Mouse (Mus musculus) embryonic facial prominence, embryonic 11.5 days (tissue): ENCODE data around the gene Olfr706. TPM values are rescaled to one million over a fixed set of nuclear protein-coding genes. Genes with fewer than 3 reads are reported as not detected.

Experiments used
- ATAC-seq: fragments of 200-750 bp; cut with Nextera tagmentation; replicated peaks from 2 replicates; pipeline ENCODE4 v1.8.0; 2017; ENCODE audit warnings: low read depth; ENCODE audit not compliant: insufficient number of reproducible peaks, low FRiP score, low TSS enrichment
- DNase-seq: peaks from one replicate; pipeline ENCODE4 v3.0.0-alpha.2; 2015; ENCODE audit warnings: low spot score
- H3K27ac ChIP-seq: fragments of 300-500 bp; sonication (generic); replicated peaks from 2 replicates; pipeline ENCODE4 v1.5.1; 2014; ENCODE audit warnings: mild to moderate bottlenecking, low read depth, low read length, control low read depth
- H3K27me3 ChIP-seq: fragments of 300-500 bp; sonication (generic); 2 replicates; pipeline ENCODE4 v1.6.1; 2014; ENCODE audit warnings: mild to moderate bottlenecking, low read length, moderate library complexity, mixed read lengths; ENCODE audit not compliant: control insufficient read depth, insufficient read depth
- H3K36me3 ChIP-seq: fragments of 300-500 bp; sonication (generic); replicated peaks from 2 replicates; pipeline ENCODE4 v1.6.1; 2014; ENCODE audit warnings: low read depth, mild to moderate bottlenecking, low read length, moderate library complexity, mixed read lengths; ENCODE audit not compliant: control insufficient read depth, insufficient read depth
- H3K4me1 ChIP-seq: fragments of 300-500 bp; sonication (generic); 2 replicates; pipeline ENCODE4 v1.6.1; 2014; ENCODE audit warnings: low read length, mixed read lengths; ENCODE audit not compliant: control insufficient read depth, insufficient read depth
- H3K4me2 ChIP-seq: fragments of 300-500 bp; sonication (generic); 2 replicates; pipeline ENCODE4 v1.6.1; 2014; ENCODE audit warnings: low read depth, mild to moderate bottlenecking, control low read depth, low read length, moderate library complexity
- H3K4me3 ChIP-seq: fragments of 300-500 bp; sonication (generic); 2 replicates; pipeline ENCODE4 v1.5.1; 2014; ENCODE audit warnings: low read depth, low read length, control low read depth
- H3K9ac ChIP-seq: fragments of 300-500 bp; sonication (generic); replicated peaks from 2 replicates; pipeline ENCODE4 v1.6.1; 2014; ENCODE audit warnings: mild to moderate bottlenecking, control low read depth, low read length
- H3K9me3 ChIP-seq: fragments of 300-500 bp; sonication (generic); replicated peaks from 2 replicates; pipeline ENCODE4 v1.6.1; 2016; ENCODE audit warnings: mild to moderate bottlenecking, low read length, inconsistent platforms, mixed read lengths; ENCODE audit not compliant: control insufficient read depth
- polyA plus RNA-seq: library from polyadenylated mRNA; unstranded; fragments of >200 nt; fragmentation: Nextera tagmentation; extraction: Ambion mirVana; gene quantifications from 2 replicates; pipeline ENCODE4 v1.2.1, GENCODE M21; 2014

Gene Olfr706
- polyA plus RNA-seq, 1 experiment from 2014 or later = not detected

DNA sequence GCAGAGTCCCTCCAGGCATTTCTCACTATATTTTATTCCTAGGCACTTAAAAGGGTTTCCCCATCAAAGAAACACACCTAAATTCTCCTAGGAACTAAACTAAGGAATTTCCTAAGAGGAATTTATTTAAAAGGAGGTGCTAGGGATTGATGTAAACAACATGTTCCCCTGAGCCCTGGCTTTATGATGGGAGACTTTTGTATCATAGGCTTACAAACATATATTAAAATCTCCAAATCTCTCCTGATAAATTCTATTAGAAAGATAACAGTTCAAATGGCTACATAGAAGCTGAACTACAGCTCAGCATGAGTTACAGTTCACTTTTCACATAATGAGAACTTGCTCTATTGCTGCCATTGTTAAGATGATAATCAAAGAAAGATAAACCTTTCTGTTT, 54.2 kb downstream of the Olfr706 start, which contains the start of gene Olfr702:
Gene Olfr702, minus strand, starts transcription at position 101 of the 400 bp plus-strand sequence.
- no peaks in the 10 kb centered on the region for H3K36me3 ChIP-seq
- no peak within 1 kb of the TSS for H3K4me3 ChIP-seq
- DNase-seq = no peak
- H3K9ac ChIP-seq = no peak within 1 kb of the TSS
- ATAC-seq = no peak
- H3K9me3 ChIP-seq = no peaks in the 10 kb centered on the region
- H3K4me1 ChIP-seq = no peaks in the 10 kb centered on the region
- no peaks in the 10 kb centered on the region for H3K27me3 ChIP-seq
- no peak within 1 kb of the TSS for H3K27ac ChIP-seq
- no peak within 1 kb of the TSS for H3K4me2 ChIP-seq

Other genes with a start within 250 kb of the Olfr706 start
- not detected in 2 replicates for gene Olfr693, start 207.6 kb downstream of the Olfr706 start, polyA plus RNA-seq
- gene Olfr694, start 196.3 kb downstream of the Olfr706 start, polyA plus RNA-seq = not detected in 2 replicates
- gene Olfr695, start 171.8 kb downstream of the Olfr706 start, polyA plus RNA-seq = not detected in 2 replicates
- gene Olfr697, start 145.7 kb downstream of the Olfr706 start, polyA plus RNA-seq = not detected in 2 replicates
- not detected in 2 replicates for gene Olfr698, start 132.8 kb downstream of the Olfr706 start, polyA plus RNA-seq
- gene Olfr699, start 95.0 kb downstream of the Olfr706 start, polyA plus RNA-seq = not detected in 2 replicates
- gene Olfr700, start 79.3 kb downstream of the Olfr706 start, polyA plus RNA-seq = not detected in 2 replicates
- not detected in 2 replicates for gene Olfr701, start 74.0 kb downstream of the Olfr706 start, polyA plus RNA-seq
- gene Olfr702, start 54.3 kb downstream of the Olfr706 start, polyA plus RNA-seq = not detected in 2 replicates
- not detected in 2 replicates for gene Olfr703, start 44.8 kb downstream of the Olfr706 start, polyA plus RNA-seq
- not detected in 2 replicates for gene Olfr704, start 25.0 kb downstream of the Olfr706 start, polyA plus RNA-seq
- not detected in 2 replicates for gene Olfr705, start 11.3 kb downstream of the Olfr706 start, polyA plus RNA-seq
- not detected in 2 replicates for gene Olfr707, start 13.1 kb upstream of the Olfr706 start, polyA plus RNA-seq
- gene Olfr1532-ps1, start 19.8 kb upstream of the Olfr706 start, polyA plus RNA-seq = not detected in 2 replicates
- not detected in 2 replicates for gene Olfr709-ps1, start 44.1 kb upstream of the Olfr706 start, polyA plus RNA-seq
- gene Olfr710, start 60.1 kb upstream of the Olfr706 start, polyA plus RNA-seq = not detected in 2 replicates
- not detected in 2 replicates for gene Olfr6, start 75.8 kb upstream of the Olfr706 start, polyA plus RNA-seq
- not detected in 2 replicates for gene Olfr711, start 87.3 kb upstream of the Olfr706 start, polyA plus RNA-seq
- gene Olfr2, start 117.9 kb upstream of the Olfr706 start, polyA plus RNA-seq = not detected in 2 replicates
- not detected in 2 replicates for gene Olfr713, start 143.0 kb upstream of the Olfr706 start, polyA plus RNA-seq
- not detected in 2 replicates for gene Olfr714, start 182.8 kb upstream of the Olfr706 start, polyA plus RNA-seq
- not detected in 2 replicates for gene Olfr17, start 205.1 kb upstream of the Olfr706 start, polyA plus RNA-seq
- gene Olfr715b, start 222.2 kb upstream of the Olfr706 start, polyA plus RNA-seq = not detected in 2 replicates
- not detected in 2 replicates for gene Olfr715, start 242.9 kb upstream of the Olfr706 start, polyA plus RNA-seq